Mouse (Mus musculus): ENCODE measurements around the gene Slc27a1.

Slc27a1 gene

GRCm38 (mm10) chr8:71558071-71558957, 10.4 kb upstream of the Slc27a1 start, which contains the start of gene Tmem221:
TSS of gene Tmem221 (minus strand) at chr8:71558871.
- DNase-seq = peak; percentile 82

DNA sequence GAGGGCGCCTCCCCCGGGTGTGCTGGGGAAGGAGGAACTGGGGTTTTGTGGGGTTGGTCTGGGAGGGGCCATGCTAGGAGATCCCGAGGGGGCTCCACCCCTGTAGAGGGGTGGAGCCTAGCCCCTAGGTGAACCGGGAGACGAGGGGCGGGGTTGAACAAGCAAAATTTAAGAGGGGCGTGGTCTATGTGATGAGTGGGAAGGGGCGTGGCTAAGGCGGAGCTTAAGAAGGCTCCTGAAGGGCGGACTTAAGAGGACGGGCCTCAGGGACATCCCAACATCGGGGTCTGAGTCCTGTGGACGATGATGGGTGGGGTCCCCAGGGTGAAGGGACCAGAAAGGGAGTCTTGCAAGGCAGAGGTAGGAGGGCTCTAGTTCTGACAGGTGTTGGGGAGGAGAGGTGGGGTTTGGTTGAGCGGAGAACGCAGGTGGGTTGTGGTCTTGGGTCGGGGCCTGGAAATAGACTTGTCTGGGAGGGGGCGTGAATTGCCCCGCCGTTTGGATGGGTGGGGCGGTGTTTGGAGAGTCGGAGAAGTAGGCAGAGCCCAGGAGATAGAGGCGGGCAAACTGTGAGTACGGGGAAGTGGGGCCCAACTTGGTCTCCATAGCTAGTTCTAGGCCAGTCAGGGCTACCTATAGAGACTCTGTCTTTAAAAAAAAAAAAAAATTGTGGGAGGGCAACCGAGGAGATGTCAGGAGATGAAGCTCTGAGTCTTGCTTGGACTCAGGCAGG, 9.6 kb upstream of the Slc27a1 start:
- DNase-seq = peak; percentile 93

DNA sequence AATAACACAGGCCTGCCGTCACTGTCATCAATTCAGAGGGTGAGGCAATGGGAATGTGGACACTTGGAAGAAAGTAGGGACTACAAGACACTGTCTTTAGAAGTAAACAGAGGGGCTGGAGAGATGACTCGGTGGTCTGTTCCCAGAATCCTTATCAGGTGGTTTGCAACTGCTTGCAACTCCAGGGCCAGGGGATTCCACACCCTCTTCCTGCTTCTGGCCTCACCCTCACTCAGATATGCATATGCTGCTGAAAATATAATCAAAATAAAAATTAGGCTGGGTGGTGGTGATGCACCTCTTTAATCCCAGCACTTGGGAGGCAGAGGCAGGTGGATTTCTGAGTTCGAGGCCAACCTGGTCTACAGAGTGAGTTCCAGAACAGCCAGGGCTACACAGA, 8.6 kb upstream of the Slc27a1 start:
- DNase-seq = no peak

DNA sequence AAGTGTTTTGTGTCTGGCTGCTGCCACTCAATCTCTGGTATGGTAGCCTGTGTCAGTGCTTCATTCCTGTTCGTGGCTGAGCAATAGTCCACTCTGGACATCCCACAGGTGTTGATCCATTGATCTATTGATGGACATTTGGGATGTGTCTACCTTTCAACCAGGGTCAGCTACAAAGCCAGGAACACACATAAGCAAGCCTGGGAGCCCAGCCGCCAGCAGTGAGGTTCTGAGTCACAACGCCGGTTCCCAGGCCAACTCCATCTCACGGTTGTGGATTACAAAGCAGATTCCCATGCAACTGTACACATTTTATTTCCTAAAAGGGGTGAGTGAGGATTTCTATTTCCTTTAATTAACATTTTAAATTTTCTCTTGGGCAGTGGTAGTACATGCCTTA, 7.9 kb upstream of the Slc27a1 start:
- no peak for DNase-seq

DNA sequence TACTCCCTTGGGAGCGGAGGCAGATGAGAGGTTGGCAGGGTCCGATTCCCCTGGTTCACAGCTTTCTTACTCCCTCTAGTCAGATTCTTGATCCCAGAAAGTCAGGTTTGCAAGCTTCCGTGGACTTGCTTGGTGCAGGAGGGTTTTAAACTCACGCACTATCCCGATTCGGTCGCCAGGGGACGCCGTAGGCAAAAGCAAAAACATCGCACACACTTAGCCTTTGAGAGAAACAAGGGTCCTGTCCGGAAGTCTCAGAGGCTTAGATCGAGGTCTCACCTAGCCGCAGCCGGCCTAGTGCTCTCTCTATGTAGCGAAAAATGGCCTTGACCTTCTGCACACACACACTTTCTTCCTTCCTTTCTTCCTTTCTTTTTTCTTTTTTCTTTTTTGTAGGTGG, 7.3 kb upstream of the Slc27a1 start:
- DNase-seq = peak; percentile 83

DNA sequence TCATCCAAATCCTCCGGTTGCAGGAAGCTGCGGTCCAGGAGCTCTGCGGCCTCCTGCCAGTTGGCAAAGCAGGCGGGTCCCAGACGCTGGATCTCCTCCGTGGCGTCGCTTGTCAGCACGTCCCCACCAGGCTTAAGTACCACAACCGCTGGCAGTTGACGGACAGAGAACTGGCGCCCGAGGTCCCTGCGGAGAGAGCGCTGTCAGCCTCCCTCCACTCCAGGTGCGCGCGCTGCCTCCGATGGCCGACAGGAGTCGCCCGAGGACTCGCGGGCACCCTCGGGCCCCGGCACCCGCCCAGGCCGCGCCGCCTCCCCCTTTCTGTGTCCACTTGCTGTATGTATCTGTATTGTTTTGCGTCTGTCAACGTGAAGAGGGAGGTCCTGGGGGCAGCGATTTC, 5.9 kb upstream of the Slc27a1 start:
- DNase-seq = peak; percentile 95

DNA sequence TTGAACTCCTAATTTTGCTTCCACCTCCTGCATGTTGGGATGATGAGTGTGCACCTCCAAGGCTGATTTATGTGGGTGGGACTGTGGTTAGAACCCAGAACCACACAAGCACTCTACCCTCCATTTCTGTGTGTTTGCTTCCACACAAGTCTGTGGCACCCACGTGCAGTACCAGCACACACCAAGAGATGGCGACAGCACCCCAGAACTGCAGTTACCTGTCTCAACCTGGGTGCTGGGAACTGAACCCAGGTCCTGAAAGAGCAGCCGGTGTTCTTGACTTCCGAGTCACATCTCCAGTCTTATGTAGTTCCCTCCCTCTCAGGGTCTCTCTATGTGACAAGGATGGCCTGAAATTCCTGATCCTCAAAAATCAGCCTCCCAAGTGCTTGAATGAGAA, 4.7 kb upstream of the Slc27a1 start:
- DNase-seq = peak; percentile 55

GRCm38 (mm10) chr8:71566501-71566900, 2.2 kb upstream of the Slc27a1 start, which contains the start of gene Nxnl1:
TSS of gene Nxnl1 (minus strand) at chr8:71566601.
- no peak for DNase-seq

DNA sequence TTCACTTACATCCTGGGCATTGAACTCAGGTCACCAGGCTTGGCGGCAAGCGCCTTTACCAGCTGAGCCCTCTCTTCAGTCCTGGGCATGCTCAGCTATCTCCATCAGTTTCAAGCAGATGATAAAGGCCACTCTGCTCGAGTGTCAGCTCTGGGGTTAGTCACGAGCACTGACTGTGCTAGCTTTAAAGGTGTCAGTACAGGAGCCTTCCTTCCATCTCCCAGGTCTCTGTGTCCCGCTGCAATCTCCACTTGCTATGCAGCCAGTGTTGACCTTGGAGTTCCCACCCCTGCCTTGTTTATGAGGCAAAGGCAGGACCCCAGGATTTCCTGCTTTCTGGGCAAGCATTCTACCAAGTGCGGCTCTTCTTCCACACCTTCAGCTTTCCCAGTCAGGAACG, 1.1 kb upstream of the Slc27a1 start:
- no peak for DNase-seq

DNA sequence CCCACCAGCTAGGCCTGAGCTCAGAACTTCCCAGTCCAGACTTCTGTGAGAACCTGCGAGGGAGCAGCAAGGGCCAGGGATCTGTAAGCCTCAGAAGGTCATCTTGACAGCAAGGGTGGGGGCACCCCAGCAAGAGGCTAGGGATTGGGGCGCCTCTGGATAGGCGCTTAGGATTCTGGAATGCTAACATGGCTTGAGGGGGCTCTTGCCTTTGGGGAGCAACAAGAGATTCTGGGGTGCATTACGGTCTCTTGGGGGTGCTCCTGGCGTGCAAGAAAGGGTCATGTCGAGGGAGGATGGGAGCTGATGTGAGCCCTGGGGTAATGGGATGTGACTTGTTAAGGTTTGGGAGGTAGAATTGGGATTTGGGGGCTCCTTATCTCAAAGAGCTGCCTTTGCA, 259 bp downstream of the Slc27a1 start:
- DNase-seq = no peak

DNA sequence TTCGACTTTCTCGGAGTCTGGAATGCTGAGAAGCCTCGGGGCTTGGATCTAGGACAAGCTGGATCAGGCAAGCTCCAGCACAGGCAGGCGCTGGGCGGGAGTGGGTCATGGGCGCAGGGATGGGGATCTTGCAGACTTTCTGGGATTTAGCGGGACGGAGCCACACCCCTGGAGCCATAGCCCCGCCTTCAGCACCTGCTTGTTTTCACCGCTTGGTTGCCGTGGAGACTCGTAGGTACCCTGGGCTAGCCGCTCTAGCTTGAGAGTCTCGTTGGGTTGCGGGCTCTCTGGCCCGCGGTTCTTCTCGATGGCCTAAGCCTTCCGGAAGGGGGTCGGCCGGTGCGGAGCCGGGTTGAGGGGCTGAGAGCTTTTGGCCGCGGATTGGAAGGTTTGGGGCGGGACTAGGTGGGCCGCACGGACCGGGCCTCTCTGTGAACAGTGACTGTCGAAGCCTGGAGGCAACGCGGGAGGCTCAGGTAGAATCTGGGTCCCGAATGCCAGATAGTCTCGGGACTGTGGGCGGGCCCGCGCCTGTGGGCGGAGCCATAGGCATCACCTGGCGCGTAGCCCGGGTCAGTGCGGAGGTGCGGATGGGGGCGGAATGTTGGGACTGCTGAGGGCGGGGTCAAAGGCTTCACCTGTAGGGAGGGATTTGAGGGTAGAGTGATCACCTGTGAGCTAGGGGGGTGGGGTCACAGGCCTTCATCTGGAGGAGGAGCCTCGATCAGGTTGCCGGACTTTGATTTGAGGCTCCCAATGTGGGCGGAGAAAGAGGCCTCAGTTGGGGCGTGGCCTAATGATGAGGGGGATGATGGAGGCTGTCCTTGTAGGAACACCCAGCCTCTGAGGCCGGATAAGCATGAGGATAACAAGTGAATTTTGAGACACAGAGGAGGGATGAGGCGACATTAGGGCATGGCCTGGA, 946 bp downstream of the Slc27a1 start:
- DNase-seq = peak; percentile 74

GRCm38 (mm10) chr8:71570291-71570954, 1.7 kb downstream of the Slc27a1 start:
- DNase-seq = peak; percentile 94

GRCm38 (mm10) chr8:71572077-71572476, 3.4 kb downstream of the Slc27a1 start:
- DNase-seq = no peak

GRCm38 (mm10) chr8:71572847-71573633, 4.4 kb downstream of the Slc27a1 start:
- no peak for DNase-seq

- no peak for DNase-seq
These were observed 5.7 kb downstream of the Slc27a1 start for GRCm38 (mm10) chr8:71574426-71574825.

DNA sequence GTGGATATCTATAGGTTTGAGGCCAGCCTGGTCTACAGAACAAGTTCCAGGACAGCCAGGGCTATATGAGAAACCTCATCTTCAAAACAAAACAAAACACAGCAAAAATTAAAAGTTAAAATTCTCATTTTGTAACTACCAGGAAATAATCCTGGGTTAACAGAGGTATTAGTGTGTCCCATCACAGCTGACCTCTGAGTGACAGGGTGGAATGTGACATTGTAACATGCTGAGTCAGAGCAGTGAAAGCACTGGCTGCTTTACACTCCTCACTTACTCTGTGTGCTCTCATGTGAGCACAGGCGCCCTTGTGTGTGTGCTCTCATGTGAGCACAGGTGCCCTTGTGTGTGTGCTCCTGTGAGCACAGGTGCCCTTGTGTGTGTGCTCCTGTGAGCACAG, 6.3 kb downstream of the Slc27a1 start:
- no peak for DNase-seq

GRCm38 (mm10) chr8:71577856-71578387, 9.2 kb downstream of the Slc27a1 start:
- DNase-seq = no peak

DNA sequence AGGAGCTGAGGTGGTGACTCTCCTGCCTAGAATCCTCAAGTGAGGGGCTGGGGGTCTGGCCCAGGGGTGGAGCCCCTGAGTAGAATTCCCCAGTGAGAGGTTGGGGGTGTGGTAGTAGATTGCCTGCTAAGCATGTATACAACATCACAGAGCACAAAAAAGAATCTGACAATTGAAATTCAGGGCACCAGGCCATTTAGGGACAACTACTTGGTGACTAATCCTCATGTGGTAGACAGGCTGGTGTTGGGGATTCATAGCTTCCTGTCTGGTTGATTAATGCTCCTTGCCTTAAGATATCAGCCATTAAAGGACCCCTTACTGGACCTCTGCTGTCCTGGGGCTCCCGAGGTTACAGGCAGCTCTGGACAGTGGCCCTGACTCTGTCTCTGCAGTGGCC, 10.3 kb downstream of the Slc27a1 start:
- no peak for DNase-seq

GRCm38 (mm10) chr8:71579476-71579875, 10.8 kb downstream of the Slc27a1 start:
- DNase-seq = no peak

- DNase-seq = no peak
These were observed 11.5 kb downstream of the Slc27a1 start for GRCm38 (mm10) chr8:71580201-71580600.

DNA sequence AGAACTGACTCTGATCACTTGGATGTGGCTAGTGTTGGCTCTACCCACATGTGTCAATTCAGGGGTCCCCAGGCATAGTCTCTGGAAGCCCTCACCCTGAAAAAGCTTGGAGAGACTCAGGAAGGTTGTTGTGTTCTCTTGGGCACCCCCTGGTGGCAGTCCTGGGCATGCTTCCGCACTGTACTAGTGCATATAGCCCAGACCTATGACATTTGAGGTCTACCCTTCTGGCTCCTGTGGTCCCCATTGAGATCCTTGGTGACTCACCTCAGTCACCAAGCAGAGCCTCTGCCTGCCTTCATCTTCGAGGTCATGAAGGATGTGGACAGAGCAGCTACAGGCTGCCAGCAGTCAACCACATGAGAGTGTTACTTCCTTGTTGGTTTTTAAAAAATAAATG, 18.2 kb downstream of the Slc27a1 start:
- DNase-seq = peak; percentile 86

Measured in thymus, postnatal 4 days (tissue).